Mouse (Mus musculus) common myeloid progenitor, adult 5-6 weeks (primary cell): ENCODE data around the gene Socs1. TPM values are rescaled to one million over a fixed set of nuclear protein-coding genes. Genes with fewer than 3 reads are reported as not detected.
A peak's percentile ranks its signal among the peaks of the same experiment; 100 is the strongest.
"Not testable (repeated sequence)": the region's sequence is repeated elsewhere in the genome, so short reads cannot be mapped to it uniquely, and the experiment has no call there.

ENCODE experiments used
- ATAC-seq: replicated peaks from 2 replicates; pipeline ENCODE4 v1.8.0; 2016; ENCODE audit warnings: low read depth, mild to moderate bottlenecking, moderate TSS enrichment, inconsistent platforms; ENCODE audit not compliant: poor library complexity, severe bottlenecking
- total RNA-seq: library from RNA; stranded (forward); fragments of 200-1000, 187-1606 nt; gene quantifications from 2 replicates; pipeline ENCODE4 v1.2.3, GENCODE M21; 2017

Gene Socs1
- 0.59 and 2.3 TPM in 2 replicates for total RNA-seq

DNA sequence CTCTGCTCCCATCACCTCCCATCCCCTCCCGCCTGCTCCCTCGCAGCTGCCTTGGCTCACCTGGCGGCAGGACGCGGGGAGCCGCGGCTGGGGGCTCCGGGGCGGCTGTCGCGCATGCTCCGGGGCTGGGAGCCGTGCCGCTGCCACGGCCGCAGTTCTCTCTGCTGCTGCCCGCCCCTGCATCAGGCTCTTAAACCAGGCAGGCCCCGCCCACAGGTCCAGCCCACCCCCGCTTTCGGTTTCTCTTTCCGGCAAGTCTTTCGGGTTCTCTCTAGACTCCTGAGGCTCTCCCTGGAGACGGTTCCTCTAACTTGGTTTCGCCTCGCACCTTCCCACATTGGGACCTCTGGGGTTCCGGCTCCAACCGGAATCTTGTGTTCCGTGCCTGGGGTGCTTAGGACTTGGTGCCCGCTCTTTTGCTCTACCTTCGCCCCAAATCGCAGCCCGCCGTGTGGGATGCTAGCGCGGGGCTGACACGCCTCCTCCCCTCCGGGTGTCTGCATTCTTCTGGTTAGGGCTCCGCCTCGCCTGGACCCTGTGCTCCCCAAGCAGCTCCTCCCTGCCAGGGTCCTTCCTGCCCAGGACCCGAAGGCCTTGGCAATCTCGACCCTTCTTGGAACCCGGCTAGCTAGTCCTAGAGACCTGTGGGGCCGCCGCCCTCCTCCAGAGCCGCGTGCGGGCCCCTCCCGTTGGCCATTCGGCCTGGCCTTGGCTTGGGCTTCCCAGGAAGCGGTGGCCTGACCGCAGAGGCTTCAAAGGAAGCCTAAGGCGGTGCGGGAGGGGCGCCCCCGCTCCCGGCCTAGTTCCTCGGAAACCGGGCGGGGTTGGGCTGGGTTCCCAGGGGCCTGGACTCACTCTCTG is at the start of gene Socs1:
Gene Socs1, minus strand, starts transcription at position 166 of the 861 bp plus-strand sequence.
- ATAC-seq, result peak; percentile 61

DNA sequence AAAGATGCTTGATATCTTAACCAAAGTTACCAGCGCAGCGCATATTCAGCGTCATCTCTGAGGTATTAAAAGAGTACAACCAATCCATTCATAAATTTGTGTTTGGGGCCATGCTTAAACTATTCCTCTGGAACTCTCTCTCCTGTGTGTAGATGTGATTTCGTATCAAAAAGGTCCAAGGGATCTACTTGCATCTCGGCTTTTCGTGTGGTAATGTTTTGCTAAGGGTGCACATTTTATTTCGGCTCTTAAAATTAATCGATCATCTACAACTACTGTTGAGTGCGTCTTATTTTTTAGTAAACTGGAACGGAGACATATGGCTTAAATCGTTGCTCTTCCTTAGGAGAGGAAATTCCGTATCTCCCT is 49.2 kb upstream of the Socs1 start:
- ATAC-seq, result no peak

- no peak for ATAC-seq
Observed at GRCm38 (mm10) chr16:10828461-10828805, 43.1 kb upstream of the Socs1 start.

GRCm38 (mm10) chr16:10827766-10828460 is 42.6 kb upstream of the Socs1 start:
- ATAC-seq, result no peak

DNA sequence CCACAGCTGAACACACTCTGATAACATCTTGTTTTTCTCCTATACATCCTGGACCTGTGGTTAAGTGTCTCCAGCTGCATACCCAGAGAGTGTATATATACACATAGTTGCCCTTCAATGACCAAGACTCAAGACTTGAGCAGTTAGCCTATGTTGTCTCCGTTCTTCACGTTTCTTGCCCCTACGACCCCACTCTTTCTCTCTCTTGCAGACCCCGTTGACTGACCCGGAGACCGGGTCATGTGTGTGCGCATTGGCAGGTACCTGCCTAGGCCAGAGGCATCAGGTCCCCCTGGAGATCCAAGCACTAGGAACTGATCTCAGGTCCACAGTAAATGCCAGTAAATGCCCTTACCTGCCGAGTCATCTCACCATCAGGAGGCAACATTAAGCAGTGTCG is 41.9 kb upstream of the Socs1 start:
- no peak for ATAC-seq

GRCm38 (mm10) chr16:10825840-10826239 is 40.5 kb upstream of the Socs1 start:
- ATAC-seq, result no peak

DNA sequence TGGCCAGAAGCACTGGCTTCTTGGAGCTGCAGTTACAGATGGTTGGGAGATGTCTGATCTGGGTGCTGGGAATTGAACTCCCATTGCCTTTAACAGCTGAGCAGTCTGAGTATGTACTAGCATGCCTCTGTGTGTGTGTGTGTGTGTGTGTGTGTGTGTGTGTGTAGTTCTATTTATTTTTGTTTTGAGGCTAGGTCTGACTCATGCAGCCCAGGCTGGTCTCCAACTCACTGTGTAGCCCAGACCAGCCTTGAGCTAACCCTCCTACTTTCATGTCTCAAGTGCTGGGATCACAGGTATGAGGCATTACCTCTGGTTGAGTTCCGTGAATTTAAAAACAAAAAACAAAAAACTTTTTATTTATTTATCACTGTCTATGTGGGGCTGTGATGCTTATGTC is 39.2 kb upstream of the Socs1 start:
- no peak for ATAC-seq

GRCm38 (mm10) chr16:10821387-10821786 is 36.1 kb upstream of the Socs1 start:
- ATAC-seq, result no peak

DNA sequence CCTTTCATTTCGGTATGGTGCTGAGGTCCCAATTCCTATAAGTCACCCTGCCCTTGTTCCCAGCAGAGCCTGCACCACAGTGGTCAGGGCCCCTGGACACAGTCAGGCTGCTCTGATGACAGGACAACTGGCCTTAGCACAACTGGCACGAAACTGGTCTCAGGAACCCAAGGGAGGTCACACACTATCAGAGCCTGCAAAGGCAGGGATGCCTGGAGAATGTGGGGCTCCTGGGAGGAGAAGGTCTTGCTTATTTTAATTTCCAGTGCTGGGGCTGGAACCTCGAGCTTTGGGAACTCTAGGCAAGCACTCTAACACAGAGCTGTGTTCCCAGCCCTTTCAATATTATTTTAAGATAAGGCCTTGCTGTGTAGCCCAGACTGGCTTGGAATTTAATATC is 34.6 kb upstream of the Socs1 start:
- ATAC-seq, result no peak

GRCm38 (mm10) chr16:10818579-10819135 is 33.3 kb upstream of the Socs1 start:
- ATAC-seq, result 0 out of 2 replicates have a peak, but pooled peaks have one; percentile 17

GRCm38 (mm10) chr16:10814864-10815263 is 29.5 kb upstream of the Socs1 start:
- peak; percentile 85 for ATAC-seq

- ATAC-seq, result no peak
Observed at GRCm38 (mm10) chr16:10813726-10814125, 28.4 kb upstream of the Socs1 start.

DNA sequence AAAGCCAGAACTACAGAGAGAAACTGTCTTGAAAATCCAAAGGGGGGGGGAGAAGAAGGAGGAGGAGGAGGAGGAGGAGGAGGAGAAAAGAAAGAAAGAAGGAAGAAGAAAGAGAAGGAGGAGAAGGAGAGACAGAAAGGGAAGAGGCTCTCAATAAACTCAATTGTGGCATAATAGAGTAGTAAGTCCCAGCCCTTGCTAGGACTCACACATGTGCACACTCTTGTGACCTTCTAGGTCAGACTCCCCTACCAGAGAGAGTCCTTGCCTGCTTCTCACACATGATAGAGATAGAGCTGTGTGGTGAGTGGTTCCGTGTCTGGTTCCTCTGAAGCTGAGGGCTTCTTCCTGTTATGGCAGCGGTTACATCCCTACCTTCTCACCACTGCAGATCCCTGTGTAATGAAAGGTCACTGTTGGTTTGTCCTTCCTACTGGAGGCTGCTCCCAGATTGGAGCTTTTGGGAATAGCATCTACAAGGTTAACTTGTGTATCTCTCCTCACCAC is 27.6 kb upstream of the Socs1 start, which contains the start of gene Gm11172:
Gene Gm11172, plus strand, starts transcription at position 51 of the 507 bp plus-strand sequence.
- peak; percentile 63 for ATAC-seq

DNA sequence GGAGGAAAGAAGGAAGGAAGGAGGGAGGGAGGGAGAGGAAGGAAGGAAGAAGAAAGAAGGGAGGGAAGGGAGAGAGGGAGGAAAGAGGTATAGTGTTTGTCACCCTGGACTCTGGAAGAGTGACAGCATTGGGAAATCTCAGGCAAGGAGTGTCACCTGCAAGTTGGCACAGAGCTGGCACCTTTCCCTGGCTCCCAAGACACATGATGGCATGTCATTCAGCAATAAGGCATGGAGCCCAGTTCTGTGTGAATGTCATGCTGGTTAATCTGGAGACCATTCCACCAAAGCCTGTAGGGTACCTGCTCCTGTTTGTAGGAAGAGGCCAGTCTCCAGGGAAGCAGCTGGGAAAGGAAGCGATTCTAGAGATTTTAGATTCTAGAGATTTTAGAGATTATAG is 25.0 kb upstream of the Socs1 start:
- no peak for ATAC-seq

DNA sequence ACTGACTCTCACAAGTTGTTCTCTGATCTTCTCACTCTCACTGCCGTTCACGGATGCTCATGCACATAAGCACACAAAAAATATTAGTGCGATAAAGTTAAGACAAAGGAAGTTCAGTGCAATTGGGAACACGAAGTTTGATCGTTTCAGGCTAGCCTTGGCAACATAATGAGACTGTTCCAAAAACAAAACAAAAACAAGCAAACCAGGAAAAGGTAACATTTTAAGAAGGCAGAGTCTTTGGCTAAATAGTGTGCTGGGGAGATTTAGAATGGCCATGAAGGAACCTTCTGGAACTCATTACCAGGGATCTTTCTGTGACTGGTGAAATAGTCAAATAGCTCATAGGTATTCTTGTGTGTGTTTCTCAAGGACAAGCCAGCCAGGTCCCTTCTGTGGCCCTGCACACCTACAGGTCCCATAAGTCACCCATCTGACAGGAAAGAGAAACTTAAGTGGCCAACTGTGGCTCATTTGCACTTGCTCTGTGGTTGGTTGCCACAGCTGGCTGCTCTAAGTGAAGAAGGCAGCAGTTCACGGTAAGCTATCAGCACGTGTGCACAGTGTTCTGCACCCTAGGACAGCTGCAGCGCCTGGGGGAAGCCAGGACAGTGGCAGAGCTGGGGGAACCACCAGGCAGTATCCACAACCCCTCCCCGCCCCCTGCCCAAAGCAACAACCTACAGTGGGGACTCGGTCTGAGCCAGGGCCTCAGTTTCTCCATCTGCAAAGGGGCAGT is 20.6 kb upstream of the Socs1 start, which contains the start of gene Prm1:
Gene Prm1, minus strand, starts transcription at position 51 of the 739 bp plus-strand sequence.
- 0 out of 2 replicates have a peak, but pooled peaks have one; percentile 42 for ATAC-seq

- ATAC-seq, result not testable (repeated sequence)
Observed at GRCm38 (mm10) chr16:10802420-10802819, 17.1 kb upstream of the Socs1 start.

GRCm38 (mm10) chr16:10796034-10796433 is 10.7 kb upstream of the Socs1 start, which contains the start of gene Prm2:
TSS of gene Prm2 (minus strand) at chr16:10796134.
- no peak for ATAC-seq

DNA sequence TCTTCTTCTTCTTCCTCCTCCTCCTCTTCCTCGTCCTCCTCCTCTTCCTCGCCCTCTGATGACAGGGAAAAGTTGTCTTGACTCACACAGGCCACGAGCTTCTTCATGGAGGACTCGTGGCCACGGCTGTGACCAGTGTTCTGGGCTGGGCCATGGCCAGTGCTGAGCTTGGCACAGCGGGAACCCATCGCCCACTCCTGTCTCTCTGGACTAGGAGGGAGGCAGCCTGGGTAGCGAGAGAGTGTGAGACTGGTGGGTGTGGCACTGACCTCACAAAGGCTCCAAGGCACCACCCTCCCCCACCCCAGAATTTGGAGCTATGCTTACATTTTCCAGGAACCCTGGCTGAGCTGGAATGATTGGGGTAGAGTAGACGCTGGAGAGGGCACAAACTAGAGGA is 5.4 kb upstream of the Socs1 start, which contains the start of gene Prm3:
Gene Prm3, minus strand, starts transcription at position 213 of the 400 bp plus-strand sequence.
- no peak for ATAC-seq

- ATAC-seq, result no peak
Observed at GRCm38 (mm10) chr16:10788866-10789265, 3.5 kb upstream of the Socs1 start.

DNA sequence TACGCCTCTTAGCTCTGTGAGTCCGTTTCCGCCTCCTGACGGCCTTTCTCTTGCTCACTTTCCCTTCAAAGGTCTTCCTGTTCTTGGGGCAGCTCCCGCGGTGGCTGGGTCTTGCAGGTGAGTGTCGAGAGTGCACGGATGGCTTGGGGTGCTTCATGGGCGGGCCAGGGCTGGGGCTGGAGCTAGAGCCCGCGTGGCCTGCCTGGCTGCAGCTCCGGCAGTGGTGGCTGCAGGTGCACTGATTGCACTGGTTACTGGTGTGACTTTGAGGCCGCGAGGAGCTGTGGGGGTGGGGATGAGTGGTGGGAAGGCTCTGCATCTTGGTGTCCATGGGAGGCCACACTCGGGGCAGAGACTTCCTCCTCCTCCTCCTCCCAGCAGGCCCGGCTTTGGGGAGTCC is 2.9 kb upstream of the Socs1 start, which contains the start of gene Tnp2:
Gene Tnp2, minus strand, starts transcription at position 390 of the 400 bp plus-strand sequence.
- ATAC-seq, result no peak
